Mouse (Mus musculus): ENCODE data around the gene Tmem132d. TPM values are rescaled to one million over a fixed set of nuclear protein-coding genes. Genes with fewer than 3 reads are reported as not detected.

Tmem132d gene
- polyA plus RNA-seq, 1 experiment, result 2.4 TPM

DNA sequence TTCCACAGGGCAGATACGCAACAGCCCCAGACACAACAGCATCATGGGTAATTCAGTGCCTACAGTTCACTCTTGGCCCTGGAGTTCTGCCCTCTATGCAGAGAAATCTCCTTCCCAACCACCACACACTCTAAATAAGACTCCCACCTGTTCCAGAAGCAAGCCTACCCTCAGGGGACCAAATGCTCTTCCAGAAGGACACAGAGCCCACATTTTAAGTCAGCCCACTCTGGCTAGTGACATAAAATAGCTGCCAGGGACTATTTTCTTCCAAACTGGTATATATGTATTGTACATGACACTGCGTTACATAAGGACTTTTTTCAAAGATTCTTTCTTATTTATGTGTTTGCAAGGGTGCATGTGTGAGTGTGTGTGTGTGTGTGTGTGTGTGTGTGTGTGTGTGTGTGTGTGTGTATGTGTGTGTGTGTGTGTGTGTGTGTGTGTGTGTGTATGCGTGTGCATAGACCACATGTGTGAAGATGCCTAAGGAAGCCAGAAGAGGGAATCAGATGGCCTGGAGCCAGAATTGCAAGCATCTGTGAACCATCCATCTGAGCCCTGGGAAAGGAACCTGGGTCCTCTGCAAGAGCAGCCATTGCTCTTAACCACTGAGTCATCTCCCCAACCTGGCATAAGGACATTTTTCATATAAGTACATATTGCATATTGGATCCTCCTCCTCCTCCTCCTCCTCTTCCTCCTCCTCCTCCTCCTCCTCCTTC, 67.5 kb downstream of the Tmem132d start:
- TF ChIP-seq CTCF (IDR thresholded peaks at IDR 0.05; ENCODE audit: borderline replicate concordance, insufficient read depth, low read depth, low read length) (no peak), POLR2A (IDR thresholded peaks at IDR 0.05; ENCODE audit: borderline replicate concordance, insufficient read depth, low read length) (no peak)
- H3K27ac ChIP-seq (ENCODE audit: insufficient read depth, low read length), result no peak overlapping the region
- H3K4me1 ChIP-seq (ENCODE audit: control insufficient read depth, insufficient read depth, low read length), result no peaks in the 10 kb centered on the region
- no peaks in the 10 kb centered on the region for H3K27me3 ChIP-seq (ENCODE audit: control insufficient read depth, insufficient read depth, low read length)
- WGBS, result 90% methylated on average over 3 of the region's 3 CpGs
- DNase-seq, result no peak
- no peak overlapping the region for H3K4me3 ChIP-seq (replicated peaks; ENCODE audit: insufficient read depth, low read depth, low read length)

DNA sequence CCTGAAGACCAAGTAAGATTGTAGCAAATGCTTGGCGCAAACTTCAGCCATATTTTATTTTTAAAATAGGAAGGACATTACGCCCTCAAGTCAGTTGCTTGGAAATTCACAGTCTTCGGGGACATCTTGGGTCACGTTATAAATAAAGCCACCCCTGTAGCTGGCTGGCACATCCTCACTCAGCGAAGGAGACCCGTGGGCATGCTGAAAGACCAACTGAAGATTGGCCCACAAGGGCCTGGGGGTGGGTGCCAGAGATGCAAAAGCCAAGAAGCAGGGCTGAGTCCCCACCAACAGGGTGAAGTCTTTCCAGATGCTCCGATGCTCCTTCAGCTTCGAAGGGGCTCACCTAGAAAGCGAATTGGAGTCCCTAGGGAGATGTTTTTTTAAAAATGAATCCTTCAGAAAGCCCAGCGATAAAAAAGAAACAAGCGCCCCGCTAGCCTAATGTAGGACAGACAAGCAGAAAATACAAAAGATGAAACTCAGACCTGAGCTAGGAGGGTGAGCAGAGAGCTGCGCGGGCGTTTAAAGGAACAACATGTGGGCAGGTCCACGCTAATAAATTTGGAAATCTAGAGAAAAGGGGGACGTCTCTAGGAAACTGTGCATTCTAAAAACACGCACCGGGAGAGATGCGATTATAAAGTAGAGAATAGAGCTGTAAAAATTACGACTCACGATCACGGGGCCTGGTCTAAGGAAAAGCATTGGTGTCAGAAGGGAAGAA, 71.8 kb downstream of the Tmem132d start:
- TF ChIP-seq CTCF (IDR thresholded peaks at IDR 0.05; ENCODE audit: borderline replicate concordance, insufficient read depth, low read depth, low read length) (no peak), POLR2A (IDR thresholded peaks at IDR 0.05; ENCODE audit: borderline replicate concordance, insufficient read depth, low read length) (no peak)
- H3K27ac ChIP-seq (ENCODE audit: insufficient read depth, low read length), result no peak overlapping the region
- DNase-seq, result no peak
- 58% methylated on average over 23 of the region's 23 CpGs for WGBS
- H3K4me3 ChIP-seq (replicated peaks; ENCODE audit: insufficient read depth, low read depth, low read length), result no peak overlapping the region
- H3K27me3 ChIP-seq (ENCODE audit: control insufficient read depth, insufficient read depth, low read length), result no peaks in the 10 kb centered on the region
- H3K4me1 ChIP-seq (ENCODE audit: control insufficient read depth, insufficient read depth, low read length), result no peaks in the 10 kb centered on the region

DNA sequence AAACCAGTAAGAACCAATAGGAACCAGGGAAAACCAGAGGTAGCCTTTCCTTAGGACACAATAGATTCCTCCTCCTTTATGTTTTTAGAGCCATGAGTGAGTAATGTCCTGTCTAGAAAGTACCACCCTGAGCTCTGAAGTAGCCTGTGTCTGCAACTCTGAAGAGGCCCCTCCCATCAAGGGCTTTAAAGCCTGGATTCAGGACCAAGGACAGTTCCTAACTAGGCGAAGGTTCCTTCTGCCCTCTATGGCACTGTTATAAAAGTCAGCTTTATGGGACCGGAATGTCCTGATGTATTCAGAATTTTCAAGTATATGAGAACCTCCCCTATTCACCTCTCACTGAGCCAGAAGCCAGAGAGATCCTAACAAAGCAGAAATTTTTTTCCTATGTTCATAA, 84.0 kb downstream of the Tmem132d start:
- Histone ChIP-seq H3K27me3 (ENCODE audit: control insufficient read depth, insufficient read depth, low read length) (no peaks in the 10 kb centered on the region; the same call in 1 of the 2 replicates), H3K4me1 (ENCODE audit: control insufficient read depth, insufficient read depth, low read length) (no peaks in the 10 kb centered on the region), H3K4me3 (replicated peaks; ENCODE audit: insufficient read depth, low read depth, low read length) (no peak overlapping the region), H3K27ac (ENCODE audit: insufficient read depth, low read length) (no peak overlapping the region)
- DNase-seq, result no peak
- TF ChIP-seq CTCF (IDR thresholded peaks at IDR 0.05; ENCODE audit: borderline replicate concordance, insufficient read depth, low read depth, low read length) (no peak), POLR2A (IDR thresholded peaks at IDR 0.05; ENCODE audit: borderline replicate concordance, insufficient read depth, low read length) (no peak)
- 44% methylated on average over 2 of the region's 2 CpGs for WGBS

DNA sequence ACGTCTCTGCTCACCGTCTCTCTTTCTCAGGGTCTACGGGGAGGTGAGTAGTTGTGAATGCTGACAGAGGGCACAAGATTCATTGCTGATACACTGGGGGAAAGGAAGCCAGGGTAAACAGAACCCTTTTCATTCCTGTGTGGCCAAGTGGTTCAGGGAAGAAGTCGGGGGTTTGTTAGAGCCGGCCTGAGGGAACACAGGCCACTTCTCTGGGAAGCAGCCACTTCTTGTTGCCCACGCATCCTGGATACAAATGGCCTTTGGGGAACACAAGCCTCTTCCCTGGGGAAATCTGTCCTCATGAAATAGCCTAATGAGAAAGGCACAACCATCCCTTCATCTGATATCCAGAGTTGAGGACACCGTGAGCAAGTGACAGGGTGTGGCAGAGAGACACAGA, 96.0 kb downstream of the Tmem132d start:
- Histone ChIP-seq H3K4me1 (ENCODE audit: control insufficient read depth, insufficient read depth, low read length) (no peaks in the 10 kb centered on the region), H3K4me3 (replicated peaks; ENCODE audit: insufficient read depth, low read depth, low read length) (no peak overlapping the region), H3K27me3 (ENCODE audit: control insufficient read depth, insufficient read depth, low read length) (no peaks in the 10 kb centered on the region; the same call in 1 of the 2 replicates), H3K27ac (ENCODE audit: insufficient read depth, low read length) (no peak overlapping the region)
- 82% methylated on average over 7 of the region's 7 CpGs for WGBS
- DNase-seq, result no peak
- no peak for TF ChIP-seq POLR2A (IDR thresholded peaks at IDR 0.05; ENCODE audit: borderline replicate concordance, insufficient read depth, low read length)
- TF ChIP-seq CTCF (IDR thresholded peaks at IDR 0.05; ENCODE audit: borderline replicate concordance, insufficient read depth, low read depth, low read length), result no peak

DNA sequence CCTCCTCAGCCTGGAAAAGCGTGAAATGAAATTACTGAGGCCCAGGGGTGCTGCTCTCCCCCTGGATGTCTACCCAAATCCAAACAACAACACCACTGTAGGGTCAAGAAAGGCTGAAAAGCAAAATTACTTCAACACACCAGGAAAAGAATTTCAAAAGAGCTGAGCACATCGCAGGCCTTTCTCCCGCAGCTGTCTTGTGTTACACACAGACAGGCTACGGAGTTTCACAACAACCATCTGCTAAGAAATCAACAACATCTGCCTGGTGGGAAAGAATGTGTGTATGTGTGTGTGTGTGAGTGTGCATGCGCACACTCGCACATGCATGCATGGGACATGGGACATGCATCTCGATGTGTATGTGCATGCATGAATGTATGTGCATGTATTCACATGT, 100.1 kb downstream of the Tmem132d start:
- Histone ChIP-seq H3K4me1 (ENCODE audit: control insufficient read depth, insufficient read depth, low read length) (no peaks in the 10 kb centered on the region), H3K27ac (ENCODE audit: insufficient read depth, low read length) (no peak overlapping the region), H3K4me3 (replicated peaks; ENCODE audit: insufficient read depth, low read depth, low read length) (no peak overlapping the region), H3K27me3 (ENCODE audit: control insufficient read depth, insufficient read depth, low read length) (no peaks in the 10 kb centered on the region)
- 82% methylated on average over 7 of the region's 7 CpGs for WGBS
- no peak for DNase-seq
- no peak for TF ChIP-seq POLR2A (IDR thresholded peaks at IDR 0.05; ENCODE audit: borderline replicate concordance, insufficient read depth, low read length)
- TF ChIP-seq CTCF (IDR thresholded peaks at IDR 0.05; ENCODE audit: borderline replicate concordance, insufficient read depth, low read depth, low read length), result no peak

DNA sequence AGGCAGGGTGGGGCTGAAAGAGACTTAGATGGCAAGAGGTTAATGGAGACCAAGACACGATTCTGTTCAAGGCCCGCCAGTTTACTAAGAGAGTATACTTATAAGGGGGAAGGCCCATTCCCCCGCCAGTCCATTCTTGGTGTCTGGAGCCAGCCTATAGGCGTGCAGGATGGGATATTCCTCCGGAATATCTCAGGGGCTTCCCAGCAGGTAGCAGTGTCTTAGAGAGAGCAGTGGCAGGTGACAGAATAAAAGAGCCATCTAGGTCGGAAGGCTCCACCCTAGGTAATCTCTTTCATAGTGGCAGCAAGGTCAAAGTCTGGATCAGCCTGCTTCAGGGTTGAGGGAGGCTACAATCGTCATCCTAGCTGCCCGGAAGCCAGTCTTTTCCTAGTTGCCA, 102.5 kb downstream of the Tmem132d start:
- WGBS, result 86% methylated on average over 8 of the region's 8 CpGs
- H3K27ac ChIP-seq (ENCODE audit: insufficient read depth, low read length), result no peak overlapping the region
- H3K4me1 ChIP-seq (ENCODE audit: control insufficient read depth, insufficient read depth, low read length), result no peaks in the 10 kb centered on the region
- DNase-seq, result no peak
- no peaks in the 10 kb centered on the region for H3K27me3 ChIP-seq (ENCODE audit: control insufficient read depth, insufficient read depth, low read length)
- no peak for TF ChIP-seq POLR2A (IDR thresholded peaks at IDR 0.05; ENCODE audit: borderline replicate concordance, insufficient read depth, low read length)
- TF ChIP-seq CTCF (IDR thresholded peaks at IDR 0.05; ENCODE audit: borderline replicate concordance, insufficient read depth, low read depth, low read length), result no peak
- H3K4me3 ChIP-seq (replicated peaks; ENCODE audit: insufficient read depth, low read depth, low read length), result no peak overlapping the region

DNA sequence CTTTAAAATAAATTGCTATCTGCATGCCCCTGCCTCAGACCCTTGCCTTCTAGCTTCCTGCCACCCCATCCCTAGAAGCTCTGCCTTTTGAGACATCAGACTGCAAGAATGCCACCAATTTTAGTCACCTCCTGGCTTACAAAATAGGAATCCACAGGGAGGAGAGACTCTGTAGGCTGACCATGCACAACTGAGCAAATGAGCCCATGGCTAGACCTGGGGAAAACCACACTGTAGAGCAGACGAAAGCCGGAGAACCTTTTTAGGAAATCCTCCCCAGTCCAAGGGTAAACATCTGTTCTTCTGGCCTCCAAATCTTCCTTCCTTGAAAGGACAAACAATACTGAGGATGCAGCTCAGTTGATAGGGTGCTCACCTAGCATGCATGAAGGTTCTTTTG, 130.5 kb downstream of the Tmem132d start:
- TF ChIP-seq POLR2A (IDR thresholded peaks at IDR 0.05; ENCODE audit: borderline replicate concordance, insufficient read depth, low read length) (no peak), CTCF (IDR thresholded peaks at IDR 0.05; ENCODE audit: borderline replicate concordance, insufficient read depth, low read depth, low read length) (no peak)

DNA sequence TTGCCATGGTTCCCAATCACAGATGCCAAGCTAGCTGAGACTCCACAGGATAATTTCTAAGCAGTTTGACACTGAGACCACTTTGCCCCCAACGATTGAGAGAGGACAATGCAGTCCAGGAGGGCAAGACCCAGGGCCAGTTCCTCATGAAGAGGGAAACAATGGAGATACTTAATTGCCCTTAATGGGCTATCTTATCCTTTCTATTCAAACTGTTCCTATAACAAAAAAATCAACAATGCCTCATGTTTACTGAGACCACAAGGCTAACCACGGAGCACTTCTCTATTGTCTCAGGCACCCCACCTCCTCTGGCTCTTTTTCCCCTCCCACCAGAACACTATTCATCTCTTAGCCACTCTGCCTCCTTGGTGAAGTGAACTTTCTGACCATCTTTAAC, 141.7 kb downstream of the Tmem132d start:
- no peak for DNase-seq
- no peaks in the 10 kb centered on the region for H3K4me1 ChIP-seq (ENCODE audit: control insufficient read depth, insufficient read depth, low read length)
- TF ChIP-seq CTCF (IDR thresholded peaks at IDR 0.05; ENCODE audit: borderline replicate concordance, insufficient read depth, low read depth, low read length) (no peak), POLR2A (IDR thresholded peaks at IDR 0.05; ENCODE audit: borderline replicate concordance, insufficient read depth, low read length) (no peak)
- WGBS, result 5% methylated on average over 2 of the region's 2 CpGs
- H3K27ac ChIP-seq (ENCODE audit: insufficient read depth, low read length), result no peak overlapping the region
- H3K4me3 ChIP-seq (replicated peaks; ENCODE audit: insufficient read depth, low read depth, low read length), result no peak overlapping the region
- H3K27me3 ChIP-seq (ENCODE audit: control insufficient read depth, insufficient read depth, low read length), result no peaks in the 10 kb centered on the region

More for the DNA sequence above, 130.5 kb downstream of the Tmem132d start:
- no peak for DNase-seq
- Histone ChIP-seq H3K27ac (ENCODE audit: insufficient read depth, low read length) (no peak overlapping the region), H3K27me3 (ENCODE audit: control insufficient read depth, insufficient read depth, low read length) (no peaks in the 10 kb centered on the region), H3K4me3 (replicated peaks; ENCODE audit: insufficient read depth, low read depth, low read length) (no peak overlapping the region), H3K4me1 (ENCODE audit: control insufficient read depth, insufficient read depth, low read length) (no peaks in the 10 kb centered on the region)
- WGBS, result 53% methylated on average over 2 of the region's 2 CpGs
